Mouse (Mus musculus) kidney, adult 8-10 months (tissue): Measurements from ENCODE around the gene Mapt.
"Not testable (repeated sequence)": the region's sequence is repeated elsewhere in the genome, so short reads cannot be mapped to it uniquely, and the experiment has no call there.

Source experiments
- DNase-seq, 2 experiments: peaks; one replicate each; pipeline ENCODE4 v3.0.0; 2022

The Mapt gene

GRCm38 (mm10) chr11:104231041-104231911, at the start of gene Mapt:
TSS of gene Mapt (plus strand) at chr11:104231390.
- peak; percentile 84 to 89 for DNase-seq

- no peak for DNase-seq
These were observed 49.0 kb upstream of the Mapt start for GRCm38 (mm10) chr11:104182141-104182540.

GRCm38 (mm10) chr11:104186135-104186836, 44.9 kb upstream of the Mapt start, which contains the start of gene Sppl2c:
TSS of gene Sppl2c (plus strand) at chr11:104186327.
- DNase-seq: no peak

GRCm38 (mm10) chr11:104186837-104187150, 44.4 kb upstream of the Mapt start:
- no peak for DNase-seq

GRCm38 (mm10) chr11:104187766-104188165, 43.4 kb upstream of the Mapt start:
- DNase-seq: no peak

GRCm38 (mm10) chr11:104190008-104190407, 41.2 kb upstream of the Mapt start:
- DNase-seq: peak in 1 of 2 experiments; percentile 4

GRCm38 (mm10) chr11:104195382-104195781, 35.8 kb upstream of the Mapt start:
- no peak for DNase-seq

- DNase-seq: peak; percentile 64 to 86
These were observed 35.4 kb upstream of the Mapt start for GRCm38 (mm10) chr11:104195791-104196190.

GRCm38 (mm10) chr11:104197861-104198260, 33.3 kb upstream of the Mapt start:
- peak in 1 of 2 experiments; percentile 19 for DNase-seq

- no peak for DNase-seq
These were observed 27.9 kb upstream of the Mapt start for GRCm38 (mm10) chr11:104203271-104203670.

- DNase-seq: no peak
These were observed 24.6 kb upstream of the Mapt start for GRCm38 (mm10) chr11:104206573-104206972.

- no peak for DNase-seq
These were observed 22.1 kb upstream of the Mapt start for GRCm38 (mm10) chr11:104209041-104209440.

GRCm38 (mm10) chr11:104211251-104211650, 19.9 kb upstream of the Mapt start:
- no peak for DNase-seq

- not testable (repeated sequence) for DNase-seq
These were observed 17.1 kb upstream of the Mapt start for GRCm38 (mm10) chr11:104214128-104214527.

GRCm38 (mm10) chr11:104218075-104218474, 13.1 kb upstream of the Mapt start:
- no peak for DNase-seq

- no peak for DNase-seq
These were observed 10.9 kb upstream of the Mapt start for GRCm38 (mm10) chr11:104220291-104220690.

GRCm38 (mm10) chr11:104221751-104222150, 9.4 kb upstream of the Mapt start:
- no peak for DNase-seq

- no peak for DNase-seq
These were observed 7.9 kb upstream of the Mapt start for GRCm38 (mm10) chr11:104223301-104223700.

- no peak for DNase-seq
These were observed 1.8 kb upstream of the Mapt start for GRCm38 (mm10) chr11:104229391-104229790.

- peak; percentile 61 to 66 for DNase-seq
These were observed 968 bp upstream of the Mapt start for GRCm38 (mm10) chr11:104230066-104230778.

GRCm38 (mm10) chr11:104232141-104233061, 1.2 kb downstream of the Mapt start:
- peak in 1 of 2 experiments; percentile 59 for DNase-seq

- DNase-seq: no peak
These were observed 1.9 kb downstream of the Mapt start for GRCm38 (mm10) chr11:104233101-104233500.
